Mouse (Mus musculus): Measurements from ENCODE around the gene Atf6. TPM values are rescaled to one million over a fixed set of nuclear protein-coding genes. Genes with fewer than 3 reads are reported as not detected.

Atf6 gene
- polyA plus RNA-seq, 1 experiment from 2014 or later = 8.2 TPM

DNA sequence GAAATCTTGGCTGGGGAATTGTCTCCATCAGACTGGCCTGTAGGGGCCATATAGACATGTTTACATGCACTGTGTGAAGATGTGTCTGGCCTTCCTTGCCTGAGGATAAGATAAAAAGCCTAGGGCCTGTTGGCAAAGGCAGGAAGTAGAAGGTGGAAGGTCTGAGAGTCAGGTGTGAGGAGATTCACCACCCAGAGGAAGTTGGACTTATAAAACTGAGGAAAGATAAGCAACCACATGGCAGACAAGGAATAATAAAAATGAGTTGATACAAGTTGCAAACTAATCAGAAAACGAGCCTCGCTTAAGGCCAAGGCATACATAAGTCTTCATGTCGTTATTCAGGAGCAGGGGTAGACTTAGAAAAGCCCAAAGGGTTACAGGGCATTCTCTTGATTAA lies 8.1 kb upstream of the Atf6 start:
- peaks cover 71% of the 10 kb centered on the region for H3K36me3 ChIP-seq

GRCm38 (mm10) chr1:170871961-170872360 lies 4.4 kb upstream of the Atf6 start:
- Histone ChIP-seq H3K27me3 (no peaks in the 10 kb centered on the region), H3K4me1 (peaks cover 1% of the 10 kb centered on the region)

More for the DNA sequence above, 8.1 kb upstream of the Atf6 start:
- Histone ChIP-seq H3K27me3 (no peaks in the 10 kb centered on the region), H3K4me1 (no peaks in the 10 kb centered on the region), H3K9ac (no peak overlapping the region), H3K4me2 (replicated peaks) (no peak overlapping the region), H3K9me3 (no peaks in the 10 kb centered on the region), H3K27ac (no peak overlapping the region), H3K4me3 (no peak overlapping the region)
- no peak for ATAC-seq (ENCODE audit: low FRiP score, low read depth)
- 79% methylated on average over 3 of the region's 3 CpGs for WGBS

GRCm38 (mm10) chr1:170871402-170871801 lies 3.8 kb upstream of the Atf6 start:
- ATAC-seq (ENCODE audit: low FRiP score, low read depth) = no peak
- Histone ChIP-seq H3K9ac (no peak overlapping the region), H3K4me3 (no peak overlapping the region), H3K9me3 (no peaks in the 10 kb centered on the region), H3K4me1 (peaks cover 7% of the 10 kb centered on the region), H3K4me2 (replicated peaks) (no peak overlapping the region), H3K27me3 (no peaks in the 10 kb centered on the region), H3K36me3 (peaks cover 36% of the 10 kb centered on the region), H3K27ac (no peak overlapping the region)
- 92% methylated on average over 6 of the region's 6 CpGs for WGBS

More at GRCm38 (mm10) chr1:170871961-170872360, 4.4 kb upstream of the Atf6 start:
- H3K9me3 ChIP-seq = no peaks in the 10 kb centered on the region
- H3K9ac ChIP-seq = no peak overlapping the region
- WGBS = 96% methylated on average over 2 of the region's 2 CpGs
- no peak overlapping the region for H3K27ac ChIP-seq
- H3K36me3 ChIP-seq = peaks cover 42% of the 10 kb centered on the region
- no peak for ATAC-seq (ENCODE audit: low FRiP score, low read depth)
- H3K4me2 ChIP-seq (replicated peaks) = no peak overlapping the region
- H3K4me3 ChIP-seq = no peak overlapping the region

- H3K4me3 ChIP-seq = peak overlapping the region; percentile 84
- no peaks in the 10 kb centered on the region for H3K27me3 ChIP-seq
- H3K9me3 ChIP-seq = no peaks in the 10 kb centered on the region
- peaks cover 9% of the 10 kb centered on the region for H3K4me1 ChIP-seq
- no peak for ATAC-seq (ENCODE audit: low FRiP score, low read depth)
- H3K36me3 ChIP-seq = peaks cover 17% of the 10 kb centered on the region
- 22% methylated on average over 14 of the region's 14 CpGs for WGBS
- no peak overlapping the region for H3K27ac ChIP-seq
- peak overlapping the region; percentile 86 for H3K4me2 ChIP-seq (replicated peaks)
- peak overlapping the region; percentile 65 for H3K9ac ChIP-seq
Measured at GRCm38 (mm10) chr1:170868905-170869283, 1.3 kb upstream of the Atf6 start.

DNA sequence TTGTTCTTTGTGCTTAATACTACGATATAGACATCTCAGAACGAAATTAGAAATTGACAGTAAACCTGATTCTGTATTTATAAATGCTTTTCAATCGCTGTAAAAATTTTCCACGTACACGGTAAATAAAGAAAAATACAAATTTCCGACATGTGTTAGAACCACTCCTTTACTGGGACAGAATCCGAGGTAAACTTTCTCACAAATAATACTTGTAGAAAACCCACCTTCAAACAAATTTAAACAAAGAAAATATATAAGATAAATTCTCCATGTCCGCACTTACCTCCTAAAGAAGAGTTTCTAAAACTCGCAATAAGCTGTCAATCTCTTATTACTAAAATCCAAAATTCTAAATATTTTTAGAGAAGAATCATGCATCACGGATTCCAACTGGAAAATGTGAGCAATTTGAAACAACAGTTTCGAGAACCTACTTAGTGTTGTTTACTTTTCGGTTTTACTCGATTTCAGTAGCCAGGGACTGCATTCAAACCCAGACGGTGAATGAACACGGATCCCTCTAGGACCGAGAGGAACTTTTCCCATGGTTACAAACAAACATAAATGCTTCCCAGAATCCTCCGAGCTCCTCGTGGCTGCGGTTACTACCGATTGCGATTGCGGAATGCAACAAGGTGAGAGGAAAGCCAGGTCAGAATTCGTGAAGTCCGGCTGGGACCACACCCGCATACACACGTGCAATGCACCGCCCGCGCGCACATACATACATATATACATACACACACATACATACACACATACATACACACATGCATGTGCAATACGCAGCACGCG lies 735 bp upstream of the Atf6 start:
- Histone ChIP-seq H3K9ac (peak overlapping the region; percentile 82), H3K27ac (no peak overlapping the region), H3K4me2 (replicated peaks) (peak overlapping the region; percentile 86), H3K9me3 (no peaks in the 10 kb centered on the region), H3K4me1 (peaks cover 9% of the 10 kb centered on the region), H3K4me3 (peak overlapping the region; percentile 84), H3K36me3 (peaks cover 17% of the 10 kb centered on the region), H3K27me3 (no peaks in the 10 kb centered on the region)
- ATAC-seq (ENCODE audit: low FRiP score, low read depth) = peak; percentile 84
- 1% methylated on average over 33 of the region's 33 CpGs for WGBS

- Histone ChIP-seq H3K4me1 (peaks cover 9% of the 10 kb centered on the region), H3K4me3 (peak overlapping the region; percentile 84), H3K27ac (peak overlapping the region; percentile 75; the same call in 1 of the 2 replicates), H3K27me3 (no peaks in the 10 kb centered on the region), H3K9me3 (no peaks in the 10 kb centered on the region), H3K4me2 (replicated peaks) (peak overlapping the region; percentile 86), H3K36me3 (peaks cover 8% of the 10 kb centered on the region), H3K9ac (peak overlapping the region; percentile 82)
- peak; percentile 53 for ATAC-seq (ENCODE audit: low FRiP score, low read depth)
- 3% methylated on average over 30 of the region's 30 CpGs for WGBS
Measured at GRCm38 (mm10) chr1:170866992-170867690, 430 bp downstream of the Atf6 start.

DNA sequence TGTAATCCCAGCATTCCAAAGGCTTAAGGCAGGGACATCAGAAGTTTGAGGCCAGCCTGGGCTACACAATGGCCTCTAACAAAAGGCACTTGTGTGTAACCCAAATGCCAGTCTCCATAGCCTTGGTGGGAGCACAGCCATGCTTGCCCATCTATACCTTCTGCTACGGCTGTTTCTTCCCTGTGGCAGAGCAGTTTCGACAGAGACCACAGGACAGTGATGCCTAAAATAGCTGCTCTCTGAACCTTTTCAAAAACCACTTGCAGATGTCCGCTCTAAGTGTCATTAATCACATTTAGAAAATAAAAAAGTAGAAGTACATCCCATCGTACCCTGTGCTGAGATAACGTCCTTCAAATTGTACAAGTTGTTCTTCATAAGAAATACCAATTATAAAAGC lies 2.2 kb downstream of the Atf6 start:
- ATAC-seq (ENCODE audit: low FRiP score, low read depth) = no peak
- Histone ChIP-seq H3K4me1 (peaks cover 9% of the 10 kb centered on the region), H3K4me2 (replicated peaks) (no peak overlapping the region), H3K36me3 (no peaks in the 10 kb centered on the region), H3K9ac (no peak overlapping the region), H3K27ac (no peak overlapping the region), H3K9me3 (no peaks in the 10 kb centered on the region), H3K27me3 (no peaks in the 10 kb centered on the region), H3K4me3 (no peak overlapping the region)
- 86% methylated on average over 5 of the region's 5 CpGs for WGBS

GRCm38 (mm10) chr1:170864754-170865153 lies 2.8 kb downstream of the Atf6 start:
- Histone ChIP-seq H3K9ac (no peak overlapping the region), H3K4me2 (replicated peaks) (no peak overlapping the region), H3K9me3 (no peaks in the 10 kb centered on the region), H3K27ac (no peak overlapping the region), H3K4me1 (peaks cover 9% of the 10 kb centered on the region), H3K4me3 (no peak overlapping the region), H3K36me3 (no peaks in the 10 kb centered on the region), H3K27me3 (no peaks in the 10 kb centered on the region)
- ATAC-seq (ENCODE audit: low FRiP score, low read depth) = no peak
- WGBS = 79% methylated on average over 3 of the region's 3 CpGs

DNA sequence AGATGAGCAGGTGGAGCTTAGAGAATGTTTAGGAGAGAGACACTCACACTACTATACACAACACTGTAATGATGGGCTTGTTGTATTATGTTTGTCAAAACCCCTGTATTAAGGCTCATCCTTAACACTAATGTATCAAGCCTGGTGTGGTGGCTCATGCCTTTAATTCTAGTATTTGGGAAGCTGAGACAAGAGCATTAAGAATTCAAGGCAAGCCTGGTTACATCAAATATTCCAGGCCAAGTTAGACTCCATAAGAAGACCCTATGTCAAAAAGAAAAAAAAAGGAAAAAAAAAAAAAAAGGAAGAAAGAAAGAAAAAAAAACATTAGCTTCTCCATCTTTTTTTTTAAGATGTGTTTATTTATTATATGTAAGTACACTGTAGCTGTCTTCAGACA lies 3.3 kb downstream of the Atf6 start:
- no peak overlapping the region for H3K9ac ChIP-seq
- H3K9me3 ChIP-seq = no peaks in the 10 kb centered on the region
- H3K4me1 ChIP-seq = peaks cover 9% of the 10 kb centered on the region
- no peak overlapping the region for H3K4me2 ChIP-seq (replicated peaks)
- no peak for ATAC-seq (ENCODE audit: low FRiP score, low read depth)
- H3K27me3 ChIP-seq = no peaks in the 10 kb centered on the region
- no peak overlapping the region for H3K4me3 ChIP-seq
- H3K36me3 ChIP-seq = no peaks in the 10 kb centered on the region
- H3K27ac ChIP-seq = no peak overlapping the region

DNA sequence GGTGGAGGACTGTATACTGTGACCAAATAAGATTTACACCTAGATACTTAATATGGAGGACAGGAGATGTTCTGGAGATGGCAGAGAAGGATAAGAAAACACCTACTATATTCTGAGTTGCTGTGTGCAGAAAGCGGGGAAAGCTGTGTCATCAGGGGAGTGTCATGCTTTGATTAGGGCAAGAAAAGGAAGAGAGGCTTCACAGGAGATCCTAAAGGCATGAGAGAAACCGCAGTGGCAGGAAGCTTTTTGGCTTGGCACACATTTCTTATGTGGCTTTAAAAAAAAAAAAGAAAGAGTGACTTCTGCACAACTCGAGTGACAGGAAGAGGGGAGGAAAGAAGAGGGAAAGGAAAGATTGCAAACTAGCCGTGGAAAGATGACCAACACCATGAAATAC lies 4.5 kb downstream of the Atf6 start:
- no peak for ATAC-seq (ENCODE audit: low FRiP score, low read depth)
- H3K36me3 ChIP-seq = no peaks in the 10 kb centered on the region
- no peaks in the 10 kb centered on the region for H3K9me3 ChIP-seq
- H3K4me3 ChIP-seq = no peak overlapping the region
- peaks cover 9% of the 10 kb centered on the region for H3K4me1 ChIP-seq
- no peak overlapping the region for H3K27ac ChIP-seq
- WGBS = 64% methylated on average over 4 of the region's 4 CpGs
- H3K9ac ChIP-seq = no peak overlapping the region
- H3K27me3 ChIP-seq = no peaks in the 10 kb centered on the region
- no peak overlapping the region for H3K4me2 ChIP-seq (replicated peaks)

DNA sequence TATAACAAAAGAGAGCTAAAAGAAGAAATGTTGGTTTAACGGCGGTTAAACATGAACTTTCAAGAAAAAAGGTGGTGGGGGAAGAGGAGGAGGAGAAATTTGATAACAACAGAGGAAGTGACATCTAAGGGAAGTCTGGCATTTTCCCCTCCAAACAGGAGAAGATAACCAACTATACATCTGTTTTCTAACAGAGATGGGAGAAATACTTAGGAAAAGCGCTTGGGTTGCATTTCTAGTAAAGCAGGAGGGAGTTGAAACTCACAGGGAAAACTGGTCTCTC lies 5.2 kb downstream of the Atf6 start:
- no peak for ATAC-seq (ENCODE audit: low FRiP score, low read depth)
- Histone ChIP-seq H3K9ac (no peak overlapping the region), H3K27ac (no peak overlapping the region), H3K4me2 (replicated peaks) (no peak overlapping the region), H3K4me1 (peaks cover 9% of the 10 kb centered on the region), H3K27me3 (no peaks in the 10 kb centered on the region), H3K4me3 (no peak overlapping the region), H3K36me3 (no peaks in the 10 kb centered on the region), H3K9me3 (no peaks in the 10 kb centered on the region)
- WGBS = 74% methylated on average over 3 of the region's 3 CpGs

GRCm38 (mm10) chr1:170861671-170862434 lies 5.7 kb downstream of the Atf6 start:
- Histone ChIP-seq H3K36me3 (no peaks in the 10 kb centered on the region), H3K4me3 (no peak overlapping the region), H3K9ac (no peak overlapping the region), H3K27me3 (no peaks in the 10 kb centered on the region), H3K4me2 (replicated peaks) (no peak overlapping the region), H3K4me1 (peaks cover 6% of the 10 kb centered on the region), H3K27ac (no peak overlapping the region), H3K9me3 (no peaks in the 10 kb centered on the region)
- WGBS = 80% methylated on average over 13 of the region's 13 CpGs
- no peak for ATAC-seq (ENCODE audit: low FRiP score, low read depth)
